Mouse (Mus musculus) lung, adult 2 months (tissue): ENCODE results near the gene Wdr35. TPM values are rescaled to one million over a fixed set of nuclear protein-coding genes. Genes with fewer than 3 reads are reported as not detected.

Source experiments
- DNase-seq: peaks from one replicate; pipeline ENCODE4 v3.0.0; 2022
- H3K4me1 ChIP-seq: fragments of 200-500 bp; 2 replicates; pipeline ENCODE4 v1.6.1; 2011; ENCODE audit warnings: low read length; ENCODE audit not compliant: control insufficient read depth, insufficient read depth
- H3K4me3 ChIP-seq: fragments of 200-500 bp; replicated peaks from 2 replicates; pipeline ENCODE3; 2011; ENCODE audit warnings: low read depth, mild to moderate bottlenecking, control low read depth, low read length; ENCODE audit errors: extremely low read depth
- CTCF ChIP-seq: fragments of 200-500 bp; IDR thresholded peaks from 2 replicates; pipeline ENCODE4 v1.5.1; 2011; ENCODE audit warnings: mild to moderate bottlenecking, low read length, control low read depth; ENCODE audit not compliant: insufficient read depth
- POLR2A ChIP-seq: fragments of 200-500 bp; IDR thresholded peaks from 2 replicates; pipeline ENCODE4 v1.6.1; 2011; ENCODE audit warnings: low read depth, mild to moderate bottlenecking, control low read depth, low read length, borderline replicate concordance; ENCODE audit errors: extremely low read depth
- WGBS: fragments of 180-500 bp; shearing (Covaris S2); methylation state at CpG from one replicate; pipeline ENCODE4 v1.1.7; 2018; 5-methylcytosine and 5-hydroxymethylcytosine counted together
- polyA plus RNA-seq: library from polyadenylated mRNA; depleted of rRNA; stranded (reverse); fragments of >200 nt; gene quantifications from 2 replicates; pipeline ENCODE4 v1.2.3, GENCODE M21; 2012

Wdr35 gene
- polyA plus RNA-seq, 1 experiment, result 5.0 TPM

DNA sequence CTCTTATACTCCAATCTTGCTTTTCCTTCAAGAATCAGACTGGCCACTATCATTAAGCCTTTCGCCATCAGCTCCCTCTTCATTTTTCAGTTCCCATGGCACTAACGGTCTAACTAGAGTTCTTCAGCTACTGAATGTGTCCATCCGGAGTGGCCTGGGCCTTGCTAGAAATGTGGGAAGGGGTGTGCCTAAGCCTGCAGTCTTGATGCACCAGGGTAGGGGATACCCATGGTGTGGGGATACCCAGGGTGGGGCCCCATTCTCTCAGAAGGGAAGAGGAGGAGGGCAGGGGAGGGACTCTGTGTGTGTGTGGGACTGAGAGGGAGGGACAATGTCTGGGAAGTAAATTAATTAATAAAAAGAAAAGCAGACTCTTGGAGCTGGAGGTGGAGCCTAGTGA lies 69.1 kb downstream of the Wdr35 start:
- DNase-seq, result no peak
- Histone ChIP-seq H3K4me1 (no peaks in the 10 kb centered on the region), H3K4me3 (no peak overlapping the region)
- TF ChIP-seq CTCF, result no peak
- TF ChIP-seq POLR2A, result no peak
- 90% methylated on average over 3 of the region's 3 CpGs for WGBS

DNA sequence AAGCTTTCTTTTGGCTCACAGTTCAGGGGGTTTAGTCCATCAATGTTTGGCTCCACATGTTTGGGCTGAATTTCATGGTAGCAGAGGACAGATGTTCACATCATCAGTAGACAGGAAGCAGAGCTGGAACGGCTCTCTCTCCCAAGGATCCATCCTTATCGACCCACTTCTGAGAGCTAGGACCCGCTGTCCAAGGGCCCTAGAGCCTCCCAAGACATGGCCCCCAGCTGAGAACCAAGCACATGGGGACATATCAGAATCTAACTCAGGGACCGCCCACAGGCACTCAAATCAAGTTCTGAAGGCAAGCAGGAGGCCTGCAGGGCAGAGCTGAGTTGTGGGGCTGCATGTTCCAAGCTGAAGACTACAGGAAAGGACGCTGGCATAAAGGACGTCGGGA lies 71.0 kb downstream of the Wdr35 start:
- no peak for DNase-seq
- TF ChIP-seq CTCF (no peak), POLR2A (no peak)
- H3K4me1 ChIP-seq, result no peaks in the 10 kb centered on the region
- H3K4me3 ChIP-seq, result no peak overlapping the region
- 90% methylated on average over 7 of the region's 7 CpGs for WGBS

DNA sequence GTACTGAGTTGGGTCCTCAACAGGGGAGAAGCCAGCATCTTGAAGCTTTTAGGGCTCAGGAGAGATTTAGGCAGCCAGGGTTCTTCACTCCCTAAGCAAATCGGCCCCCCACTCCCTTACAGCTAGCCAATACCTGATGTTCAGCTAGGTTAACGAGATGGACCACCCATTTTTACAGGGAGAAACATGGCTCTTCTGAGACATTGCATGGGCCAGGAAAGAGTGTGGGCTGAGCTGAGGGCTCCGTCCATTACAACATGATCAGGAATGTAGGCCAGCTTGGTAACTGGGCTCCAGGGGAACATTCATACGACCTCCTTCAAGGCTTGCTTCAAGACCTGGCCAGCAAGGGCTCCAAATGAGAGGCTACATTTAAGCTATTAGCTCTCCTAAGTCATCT lies 73.0 kb downstream of the Wdr35 start:
- TF ChIP-seq POLR2A (no peak), CTCF (no peak)
- H3K4me1 ChIP-seq, result no peaks in the 10 kb centered on the region
- H3K4me3 ChIP-seq, result no peak overlapping the region
- 79% methylated on average over 4 of the region's 4 CpGs for WGBS
- no peak for DNase-seq

DNA sequence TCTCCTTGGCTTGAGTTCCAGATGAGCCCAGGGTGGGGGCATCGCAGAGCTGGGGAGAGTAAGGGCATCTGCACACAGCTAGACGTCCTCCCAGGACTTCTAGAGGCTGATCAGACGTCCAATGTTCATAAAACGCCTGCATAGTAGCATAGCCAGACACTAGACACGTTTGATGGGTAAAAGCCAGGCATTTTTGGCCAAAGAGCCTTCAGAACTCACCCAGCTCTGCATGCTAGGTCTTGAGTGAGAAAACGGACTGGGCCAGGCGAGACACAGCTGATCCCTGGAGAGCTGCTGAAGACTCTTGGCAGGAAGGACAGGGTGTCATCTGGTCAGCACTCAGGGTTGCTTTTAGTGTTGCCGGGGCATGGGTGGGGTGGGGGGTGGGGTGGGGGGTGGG lies 74.4 kb downstream of the Wdr35 start:
- WGBS, result 47% methylated on average over 8 of the region's 8 CpGs
- Histone ChIP-seq H3K4me3 (no peak overlapping the region), H3K4me1 (no peaks in the 10 kb centered on the region)
- DNase-seq, result no peak
- no peak for TF ChIP-seq CTCF
- no peak for TF ChIP-seq POLR2A

- no peak for DNase-seq
- Histone ChIP-seq H3K4me1 (no peaks in the 10 kb centered on the region), H3K4me3 (no peak overlapping the region)
- WGBS, result 26% methylated on average over 6 of the region's 6 CpGs
- TF ChIP-seq CTCF (no peak), POLR2A (no peak)
Observed at GRCm38 (mm10) chr12:9050824-9051223, 77.1 kb downstream of the Wdr35 start.

GRCm38 (mm10) chr12:9052075-9052829 lies 78.6 kb downstream of the Wdr35 start:
- Histone ChIP-seq H3K4me1 (no peaks in the 10 kb centered on the region), H3K4me3 (no peak overlapping the region)
- WGBS, result 63% methylated on average over 8 of the region's 8 CpGs
- DNase-seq, result peak; percentile 79
- TF ChIP-seq POLR2A, result no peak
- peak; percentile 99 for TF ChIP-seq CTCF

DNA sequence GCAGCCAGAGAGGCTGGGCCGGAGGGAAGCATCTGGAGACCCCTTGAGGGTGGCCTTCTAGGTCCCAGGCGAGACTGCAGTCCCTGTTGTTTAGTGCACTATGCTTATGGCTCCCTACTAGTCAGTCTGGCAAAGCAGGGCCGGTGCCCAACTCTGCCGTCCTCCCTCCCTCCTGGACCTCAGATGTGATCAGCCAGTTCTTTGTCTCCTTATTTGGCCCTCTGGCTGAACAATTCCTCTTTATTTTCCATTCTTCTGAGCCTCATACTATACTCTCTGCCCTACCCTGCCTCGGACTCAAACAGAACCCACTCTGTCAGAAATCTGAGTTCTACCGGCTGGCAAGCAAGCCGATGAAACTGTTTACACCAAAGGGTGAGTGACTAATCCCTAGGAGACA lies 79.7 kb downstream of the Wdr35 start:
- DNase-seq, result no peak
- Histone ChIP-seq H3K4me1 (no peaks in the 10 kb centered on the region), H3K4me3 (no peak overlapping the region)
- 70% methylated on average over 7 of the region's 7 CpGs for WGBS
- TF ChIP-seq CTCF, result no peak
- TF ChIP-seq POLR2A, result no peak

DNA sequence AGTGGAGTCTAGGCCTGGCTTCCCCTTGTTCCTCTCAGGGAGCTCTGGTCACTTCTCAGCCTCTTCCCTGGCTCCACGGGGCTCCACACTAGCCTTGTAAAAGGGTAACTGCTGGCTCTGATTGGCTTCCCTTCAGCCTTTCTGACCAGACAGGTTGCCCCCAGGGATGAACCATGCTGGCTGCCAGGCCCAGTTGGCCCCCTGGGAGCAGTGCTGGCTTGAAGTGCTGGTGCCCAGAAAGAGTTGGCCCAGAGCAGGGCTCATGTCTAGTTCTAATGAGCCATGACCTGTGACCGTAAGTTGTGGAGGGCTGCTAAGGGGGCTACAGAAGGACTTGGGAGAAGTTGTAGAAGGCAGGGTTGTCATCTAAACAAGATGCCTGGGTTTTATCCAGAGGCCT lies 80.3 kb downstream of the Wdr35 start:
- Histone ChIP-seq H3K4me1 (no peaks in the 10 kb centered on the region), H3K4me3 (no peak overlapping the region)
- no peak for DNase-seq
- 63% methylated on average over 2 of the region's 2 CpGs for WGBS
- TF ChIP-seq CTCF, result no peak
- TF ChIP-seq POLR2A, result no peak

DNA sequence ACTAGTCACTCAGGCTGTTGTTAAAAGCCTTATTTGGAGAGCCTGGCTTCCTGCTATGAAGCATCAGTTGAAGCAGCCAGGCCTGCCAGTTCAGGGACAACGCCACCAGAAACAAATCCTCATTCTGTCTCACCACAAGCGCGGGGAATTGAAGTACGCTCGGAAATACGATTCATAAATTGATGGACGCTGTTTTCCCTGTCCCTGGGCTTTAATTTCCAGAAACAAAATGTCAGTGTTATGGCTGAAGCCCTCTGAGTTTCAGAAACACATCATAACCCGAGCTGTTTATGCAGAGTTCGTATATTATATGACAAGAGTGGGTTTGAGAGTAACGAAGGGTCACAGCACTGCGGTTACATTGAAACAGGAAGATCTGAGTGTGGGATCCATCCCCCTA lies 81.6 kb downstream of the Wdr35 start:
- WGBS, result 51% methylated on average over 11 of the region's 11 CpGs

GRCm38 (mm10) chr12:9059502-9059901 lies 85.8 kb downstream of the Wdr35 start:
- TF ChIP-seq CTCF (no peak), POLR2A (no peak)
- WGBS, result 72% methylated on average over 3 of the region's 3 CpGs
- DNase-seq, result no peak

More for the DNA sequence above, 81.6 kb downstream of the Wdr35 start:
- no peak for DNase-seq
- Histone ChIP-seq H3K4me1 (no peaks in the 10 kb centered on the region), H3K4me3 (no peak overlapping the region)
- TF ChIP-seq CTCF, result no peak
- TF ChIP-seq POLR2A, result no peak

More at GRCm38 (mm10) chr12:9059502-9059901, 85.8 kb downstream of the Wdr35 start:
- Histone ChIP-seq H3K4me3 (no peak overlapping the region), H3K4me1 (no peaks in the 10 kb centered on the region)
